17 mouse cellular contexts compared by ENCODE assay signal in genomic region chr11:121829947-121830346, GRCm38 (mm10). TPM values are rescaled to one million over a fixed set of nuclear protein-coding genes. Genes with fewer than 3 reads are reported as not detected.
DNase-seq lines count a peak whose midpoint lies in the region; ATAC-seq and TF ChIP-seq lines count a peak whose summit lies in the region.
"Had no signal": no experiment of that assay in that cellular context is flagged by ENCODE, and none has a peak within 500 bp of the region (broad histone marks: within the 10 kb centered on the region; RNA-seq: fewer than 3 reads in every experiment).

Gene Ptchd3, plus strand, starts transcription at chr11:121830247.

- 0 out of 2 replicates have a peak within 1 kb of the TSS, but pooled peaks have one; percentile 17 for H3K4me2 ChIP-seq in hindbrain, embryonic 12.5 days (replicated peaks)
- H3K4me2 ChIP-seq in hindbrain, embryonic 16.5 days (ENCODE audit: low read length): no peak within 1 kb of the TSS
- peak within 1 kb of the TSS; percentile 13; the same call in 1 of the 2 replicates for H3K4me2 ChIP-seq in midbrain, postnatal 0 days (ENCODE audit: low read depth, low read length, poor library complexity, severe bottlenecking)
- no peak within 1 kb of the TSS for H3K4me2 ChIP-seq in midbrain, embryonic 15.5 days
- H3K4me2 ChIP-seq in embryonic facial prominence, embryonic 13.5 days: no peak within 1 kb of the TSS; the same call in 1 of the 2 replicates
- H3K4me2 ChIP-seq: liver, embryonic 13.5 days had no signal

- no peak within 1 kb of the TSS for H3K4me3 ChIP-seq in hindbrain, embryonic 12.5 days
- H3K4me3 ChIP-seq in hindbrain, embryonic 16.5 days (ENCODE audit: low read length): no peak within 1 kb of the TSS
- H3K4me3 ChIP-seq in midbrain, postnatal 0 days (ENCODE audit: low read depth, low read length): no peak within 1 kb of the TSS
- H3K4me3 ChIP-seq in midbrain, embryonic 15.5 days: no peak within 1 kb of the TSS
- H3K4me3 ChIP-seq in embryonic facial prominence, embryonic 13.5 days: 0 out of 2 replicates have a peak within 1 kb of the TSS, but pooled peaks have one; percentile 10
- H3K4me3 ChIP-seq: liver, embryonic 13.5 days had no signal

- no peaks in the 10 kb centered on the region for H3K4me1 ChIP-seq in hindbrain, embryonic 12.5 days
- no peaks in the 10 kb centered on the region for H3K4me1 ChIP-seq in hindbrain, embryonic 16.5 days (ENCODE audit: control insufficient read depth, insufficient read depth, low read depth, low read length)
- H3K4me1 ChIP-seq in midbrain, postnatal 0 days (ENCODE audit: insufficient read depth, low read length): no peaks in the 10 kb centered on the region
- H3K4me1 ChIP-seq in midbrain, embryonic 15.5 days: no peaks in the 10 kb centered on the region
- no peaks in the 10 kb centered on the region for H3K4me1 ChIP-seq in embryonic facial prominence, embryonic 13.5 days
- H3K4me1 ChIP-seq: liver, embryonic 13.5 days had no signal

- no peak within 1 kb of the TSS for H3K9ac ChIP-seq in hindbrain, embryonic 12.5 days
- no peak within 1 kb of the TSS for H3K9ac ChIP-seq in hindbrain, embryonic 16.5 days (ENCODE audit: low read depth, low read length)
- no peak within 1 kb of the TSS for H3K9ac ChIP-seq in midbrain, postnatal 0 days (replicated peaks; ENCODE audit: low read length, poor library complexity, severe bottlenecking)
- no peak within 1 kb of the TSS for H3K9ac ChIP-seq in midbrain, embryonic 15.5 days
- H3K9ac ChIP-seq in embryonic facial prominence, embryonic 13.5 days: no peak within 1 kb of the TSS
- H3K9ac ChIP-seq: forebrain, postnatal 0 days; liver, embryonic 13.5 days had no signal

- DNase-seq in midbrain, postnatal 0 days (ENCODE audit: low spot score): no peak
- DNase-seq in natural killer cell, adult 2 months (ENCODE audit: low spot score in 2 of 2): no peak
- no peak for DNase-seq in yolk sac, embryonic 10.5 days (ENCODE audit: low spot score)
- DNase-seq: cerebellum, adult 18-20 months; forebrain, postnatal 0 days; gastrocnemius, postnatal 25 days; kidney, adult 11 months; liver, embryonic 13.5 days; right cerebral cortex, postnatal 14 days had no signal

- no peak for ATAC-seq in hindbrain, embryonic 12.5 days (ENCODE audit: low FRiP score)
- ATAC-seq in hindbrain, embryonic 16.5 days: no peak
- no peak for ATAC-seq in midbrain, postnatal 0 days (ENCODE audit: low FRiP score)
- ATAC-seq in midbrain, embryonic 15.5 days (replicated peaks): no peak
- ATAC-seq in embryonic facial prominence, embryonic 13.5 days (ENCODE audit: insufficient number of reproducible peaks, insufficient read depth, low FRiP score, low TSS enrichment, low read depth): no peak
- ATAC-seq: activated CD4-positive, CD25-positive, alpha-beta regulatory T cell, adult 4 months; forebrain, postnatal 0 days had no signal

- H3K27me3 ChIP-seq in hindbrain, embryonic 12.5 days: peaks cover 9% of the 10 kb centered on the region
- peaks cover 3% of the 10 kb centered on the region for H3K27me3 ChIP-seq in hindbrain, embryonic 16.5 days (replicated peaks; ENCODE audit: control insufficient read depth, insufficient read depth, low read length)
- H3K27me3 ChIP-seq in midbrain, postnatal 0 days (ENCODE audit: insufficient read depth, low read length): no peaks in the 10 kb centered on the region
- no peaks in the 10 kb centered on the region for H3K27me3 ChIP-seq in midbrain, embryonic 15.5 days (replicated peaks)
- peaks cover 9% of the 10 kb centered on the region; the same call in 1 of the 2 replicates for H3K27me3 ChIP-seq in embryonic facial prominence, embryonic 13.5 days

- 68% methylated on average over 17 of the region's 18 CpGs for WGBS in hindbrain, embryonic 12.5 days
- WGBS in hindbrain, embryonic 16.5 days: 59% methylated on average over 18 of the region's 18 CpGs
- 78% methylated on average over 18 of the region's 18 CpGs for WGBS in midbrain, postnatal 0 days
- 71% methylated on average over 18 of the region's 18 CpGs for WGBS in midbrain, embryonic 15.5 days
- WGBS in embryonic facial prominence, embryonic 13.5 days: 66% methylated on average over 18 of the region's 18 CpGs

- no peak within 1 kb of the TSS for H3K27ac ChIP-seq in hindbrain, embryonic 12.5 days
- no peak within 1 kb of the TSS for H3K27ac ChIP-seq in hindbrain, embryonic 16.5 days (ENCODE audit: low read depth, low read length)
- H3K27ac ChIP-seq in midbrain, postnatal 0 days (ENCODE audit: low read depth, low read length): no peak within 1 kb of the TSS
- H3K27ac ChIP-seq in midbrain, embryonic 15.5 days: no peak within 1 kb of the TSS
- no peak within 1 kb of the TSS for H3K27ac ChIP-seq in embryonic facial prominence, embryonic 13.5 days
- H3K27ac ChIP-seq: liver, embryonic 13.5 days; macrophage had no signal

- H3K36me3 ChIP-seq in hindbrain, embryonic 12.5 days: no peaks in the 10 kb centered on the region
- no peaks in the 10 kb centered on the region for H3K36me3 ChIP-seq in hindbrain, embryonic 16.5 days (ENCODE audit: control insufficient read depth, insufficient read depth, low read length)
- H3K36me3 ChIP-seq in midbrain, postnatal 0 days (ENCODE audit: insufficient read depth, low read length): no peaks in the 10 kb centered on the region
- H3K36me3 ChIP-seq in midbrain, embryonic 15.5 days (replicated peaks): no peaks in the 10 kb centered on the region
- no peaks in the 10 kb centered on the region for H3K36me3 ChIP-seq in embryonic facial prominence, embryonic 13.5 days
- H3K36me3 ChIP-seq: liver, embryonic 13.5 days had no signal

- peaks cover 5% of the 10 kb centered on the region; the same call in 1 of the 2 replicates for H3K9me3 ChIP-seq in hindbrain, embryonic 12.5 days (replicated peaks)
- peaks cover 5% of the 10 kb centered on the region; the same call in 1 of the 2 replicates for H3K9me3 ChIP-seq in hindbrain, embryonic 16.5 days (ENCODE audit: control insufficient read depth, low read length)
- no peaks in the 10 kb centered on the region; the same call in 1 of the 2 replicates for H3K9me3 ChIP-seq in midbrain, postnatal 0 days (ENCODE audit: low read length)
- no peaks in the 10 kb centered on the region for H3K9me3 ChIP-seq in midbrain, embryonic 15.5 days
- 0 out of 2 replicates have a peak, but pooled peaks cover 5% of the 10 kb centered on the region for H3K9me3 ChIP-seq in embryonic facial prominence, embryonic 13.5 days
- H3K9me3 ChIP-seq: liver, embryonic 13.5 days had no signal

- TF ChIP-seq CTCF in midbrain, postnatal 0 days (IDR thresholded peaks at IDR 0.05): no peak

RNA-seq across cellular contexts. Expression of gene Ptchd3, which starts in this region (rescaled TPM):
- 0.07 TPM in 1 of 2 replicates, not detected in the other for polyA plus RNA-seq in hindbrain, embryonic 12.5 days (2016; fragmentation: Nextera tagmentation; extraction: Ambion mirVana)
- polyA plus RNA-seq in hindbrain, embryonic 16.5 days (2015; fragmentation: Nextera tagmentation; extraction: Ambion mirVana): not detected in 2 replicates
- total RNA-seq in midbrain, postnatal 0 days (2014; rRNA removed): 0.11 TPM in 1 of 2 replicates, not detected in the other
- not detected in 2 replicates for polyA plus RNA-seq in midbrain, postnatal 0 days (2015; fragmentation: Nextera tagmentation; extraction: Ambion mirVana)
- not detected in 2 replicates for polyA plus RNA-seq in midbrain, embryonic 15.5 days (2015; fragmentation: Nextera tagmentation; extraction: Ambion mirVana)
- not detected in 2 replicates for polyA plus RNA-seq in embryonic facial prominence, embryonic 13.5 days (2015; fragmentation: Nextera tagmentation; extraction: Ambion mirVana)
- total RNA-seq: forebrain, postnatal 0 days; gastrocnemius, postnatal 25 days; layer of hippocampus, postnatal 25 days had no signal
- polyA plus RNA-seq: activated CD4-positive, CD25-positive, alpha-beta regulatory T cell, adult 4 months; forebrain, postnatal 0 days; liver, embryonic 13.5 days; macrophage; urinary bladder, adult 2 months had no signal

Comparison
In these comparisons a context has a peak if more than half of its experiments do, and no peak if none do; other contexts are left out.
1. H3K4me2 ChIP-seq: peak in hindbrain, embryonic 12.5 days (single experiment) and midbrain, postnatal 0 days (single experiment); none in hindbrain, embryonic 16.5 days (single experiment), midbrain, embryonic 15.5 days (single experiment) and embryonic facial prominence, embryonic 13.5 days (single experiment).